Mouse (Mus musculus) limb, embryonic 14.5 days (tissue): ENCODE data around the gene Olfr2. TPM values are rescaled to one million over a fixed set of nuclear protein-coding genes. Genes with fewer than 3 reads are reported as not detected.

Source experiments
- ATAC-seq: fragments of 200-750 bp; cut with Nextera tagmentation; 2 replicates; pipeline ENCODE4 v1.8.0; 2017; ENCODE audit warnings: low read depth, moderate number of reproducible peaks, moderate TSS enrichment; ENCODE audit not compliant: low FRiP score
- DNase-seq: peaks from one replicate; pipeline ENCODE4 v3.0.0-alpha.2; 2015; ENCODE audit warnings: low spot score
- H3K27ac ChIP-seq: fragments of 300-500 bp; sonication (generic); replicated peaks from 2 replicates; pipeline ENCODE4 v1.5.1; 2014; ENCODE audit warnings: low read depth, mild to moderate bottlenecking, low read length, moderate library complexity, mixed read lengths
- H3K27me3 ChIP-seq: fragments of 300-500 bp; sonication (generic); 2 replicates; pipeline ENCODE4 v1.6.1; 2014; ENCODE audit warnings: low read length, mixed read lengths; ENCODE audit not compliant: control insufficient read depth, insufficient read depth
- H3K36me3 ChIP-seq: fragments of 300-500 bp; sonication (generic); 2 replicates; pipeline ENCODE4 v1.6.1; 2014; ENCODE audit warnings: mild to moderate bottlenecking, low read length, moderate library complexity, mixed read lengths; ENCODE audit not compliant: control insufficient read depth, insufficient read depth
- H3K4me1 ChIP-seq: fragments of 300-500 bp; sonication (generic); 2 replicates; pipeline ENCODE4 v1.6.1; 2014; ENCODE audit warnings: antibody characterized with exemption, low read length, mixed read lengths; ENCODE audit not compliant: control insufficient read depth, insufficient read depth
- H3K4me2 ChIP-seq: fragments of 300-500 bp; sonication (generic); replicated peaks from 2 replicates; pipeline ENCODE4 v1.6.1; 2014; ENCODE audit warnings: low read depth, mild to moderate bottlenecking, low read length, moderate library complexity; ENCODE audit not compliant: severe bottlenecking
- H3K4me3 ChIP-seq: fragments of 300-500 bp; sonication (generic); replicated peaks from 2 replicates; pipeline ENCODE4 v1.5.1; 2014; ENCODE audit warnings: low read length
- H3K9ac ChIP-seq: fragments of 300-500 bp; sonication (generic); 2 replicates; pipeline ENCODE4 v1.6.1; 2014; ENCODE audit warnings: mild to moderate bottlenecking, low read depth, low read length, moderate library complexity; ENCODE audit not compliant: severe bottlenecking
- H3K9me3 ChIP-seq: fragments of 300-500 bp; sonication (generic); 2 replicates; pipeline ENCODE4 v1.6.1; 2016; ENCODE audit warnings: low read length; ENCODE audit not compliant: control insufficient read depth
- POLR2A ChIP-seq: fragments of 200-500 bp; IDR thresholded peaks from 2 replicates; pipeline ENCODE4 v1.8.0; 2012; ENCODE audit warnings: inconsistent platforms, mild to moderate bottlenecking, moderate library complexity, borderline replicate concordance; ENCODE audit not compliant: insufficient read depth, insufficient read length; ENCODE audit errors: extremely low read depth
- WGBS: fragments of 180-500 bp; shearing (Covaris S2); extraction: QIAGEN DNeasy Blood & Tissue Kit; methylation state at CpG from one replicate; pipeline ENCODE4 v1.1.7; 2014; 5-methylcytosine and 5-hydroxymethylcytosine counted together
- polyA plus RNA-seq, 2 experiments: library from polyadenylated mRNA; depleted of rRNA in 1 of 2; stranded (reverse) in 1 of 2; unstranded in 1 of 2; fragments of >200 nt; fragmentation: Nextera tagmentation in 1 of 2; extraction: Ambion mirVana in 1 of 2; gene quantifications; 2 replicates each; pipeline versions ENCODE4 v1.2.1 to v1.2.3; 2012 to 2014

Gene Olfr2
- polyA plus RNA-seq (2012; rRNA removed) = not detected in 2 replicates
- polyA plus RNA-seq (2014; fragmentation: Nextera tagmentation; extraction: Ambion mirVana) = not detected in 2 replicates

GRCm38 (mm10) chr7:107005972-107006371, at the start of gene Olfr2:
Gene Olfr2 (minus strand): TSS chr7:107006072.
- no peak for DNase-seq
- 44% methylated on average over 1 of the region's 1 CpGs for WGBS
- Histone ChIP-seq H3K27ac (no peak within 1 kb of the TSS), H3K9ac (no peak within 1 kb of the TSS), H3K4me1 (no peaks in the 10 kb centered on the region), H3K27me3 (no peaks in the 10 kb centered on the region), H3K9me3 (no peaks in the 10 kb centered on the region), H3K4me3 (no peak within 1 kb of the TSS), H3K36me3 (no peaks in the 10 kb centered on the region), H3K4me2 (no peak within 1 kb of the TSS)
- no peak for ATAC-seq
- TF ChIP-seq POLR2A = no peak

- no peak for TF ChIP-seq POLR2A
- DNase-seq = no peak
These were observed 41.7 kb upstream of the Olfr2 start for GRCm38 (mm10) chr7:107047578-107047977.

GRCm38 (mm10) chr7:107045833-107046232, 40.0 kb upstream of the Olfr2 start:
- Histone ChIP-seq H3K27ac (no peak overlapping the region), H3K4me1 (no peaks in the 10 kb centered on the region), H3K27me3 (no peaks in the 10 kb centered on the region), H3K4me2 (no peak overlapping the region), H3K36me3 (no peaks in the 10 kb centered on the region), H3K9me3 (no peaks in the 10 kb centered on the region), H3K4me3 (no peak overlapping the region), H3K9ac (no peak overlapping the region)
- ATAC-seq (no peak), DNase-seq (peak; percentile 61)
- no peak for TF ChIP-seq POLR2A
- 9% methylated on average over 5 of the region's 5 CpGs for WGBS

More at GRCm38 (mm10) chr7:107047578-107047977, 41.7 kb upstream of the Olfr2 start:
- H3K4me2 ChIP-seq = no peak overlapping the region
- no peak overlapping the region for H3K27ac ChIP-seq
- H3K4me3 ChIP-seq = no peak overlapping the region
- no peak overlapping the region for H3K9ac ChIP-seq
- 36% methylated on average over 3 of the region's 3 CpGs for WGBS
- no peaks in the 10 kb centered on the region for H3K27me3 ChIP-seq
- no peak for ATAC-seq
- no peaks in the 10 kb centered on the region for H3K36me3 ChIP-seq
- no peaks in the 10 kb centered on the region for H3K4me1 ChIP-seq
- H3K9me3 ChIP-seq = no peaks in the 10 kb centered on the region

GRCm38 (mm10) chr7:107044407-107044806, 38.5 kb upstream of the Olfr2 start:
- no peak overlapping the region for H3K9ac ChIP-seq
- no peak for ATAC-seq
- DNase-seq = no peak
- no peak overlapping the region for H3K27ac ChIP-seq
- 73% methylated on average over 1 of the region's 1 CpGs for WGBS
- H3K4me2 ChIP-seq = no peak overlapping the region
- no peak for TF ChIP-seq POLR2A
- no peaks in the 10 kb centered on the region for H3K4me1 ChIP-seq
- H3K4me3 ChIP-seq = no peak overlapping the region
- H3K36me3 ChIP-seq = no peaks in the 10 kb centered on the region
- H3K27me3 ChIP-seq = no peaks in the 10 kb centered on the region
- H3K9me3 ChIP-seq = no peaks in the 10 kb centered on the region

GRCm38 (mm10) chr7:107043136-107043535, 37.3 kb upstream of the Olfr2 start:
- no peak overlapping the region for H3K27ac ChIP-seq
- no peak overlapping the region for H3K4me3 ChIP-seq
- H3K9me3 ChIP-seq = no peaks in the 10 kb centered on the region
- no peak overlapping the region for H3K9ac ChIP-seq
- H3K4me2 ChIP-seq = no peak overlapping the region
- H3K27me3 ChIP-seq = no peaks in the 10 kb centered on the region
- H3K4me1 ChIP-seq = no peaks in the 10 kb centered on the region
- TF ChIP-seq POLR2A = no peak
- DNase-seq = no peak
- H3K36me3 ChIP-seq = no peaks in the 10 kb centered on the region
- ATAC-seq = no peak
- WGBS = 86% methylated on average over 3 of the region's 3 CpGs
